Mouse (Mus musculus) lung, postnatal 0 days (tissue): ENCODE results near the gene Olfr285. TPM values are rescaled to one million over a fixed set of nuclear protein-coding genes. Genes with fewer than 3 reads are reported as not detected.

ENCODE experiments used
- ATAC-seq: fragments of 200-750 bp; cut with Nextera tagmentation; 2 replicates; pipeline ENCODE4 v1.8.0; 2017; ENCODE audit warnings: moderate library complexity
- DNase-seq: peaks from one replicate; pipeline ENCODE4 v3.0.0-alpha.2; 2016; ENCODE audit warnings: low spot score
- H3K27ac ChIP-seq: fragments of 300-500 bp; sonication (generic); 2 replicates; pipeline ENCODE4 v1.5.1; 2014; ENCODE audit warnings: antibody characterized with exemption, mild to moderate bottlenecking, low read length, mixed read lengths
- H3K27me3 ChIP-seq: fragments of 300-500 bp; sonication (generic); replicated peaks from 2 replicates; pipeline ENCODE4 v1.6.1; 2014; ENCODE audit warnings: low read length, mixed read lengths; ENCODE audit not compliant: insufficient read depth
- H3K36me3 ChIP-seq: fragments of 300-500 bp; sonication (generic); 2 replicates; pipeline ENCODE4 v1.6.1; 2014; ENCODE audit warnings: low read length, mixed read lengths; ENCODE audit not compliant: insufficient read depth
- H3K4me1 ChIP-seq: fragments of 300-500 bp; sonication (generic); 2 replicates; pipeline ENCODE4 v1.6.1; 2014; ENCODE audit warnings: antibody characterized with exemption, low read depth, low read length, mixed read lengths; ENCODE audit not compliant: insufficient read depth
- H3K4me2 ChIP-seq: fragments of 300-500 bp; sonication (generic); replicated peaks from 2 replicates; pipeline ENCODE4 v1.6.1; 2014; ENCODE audit warnings: low read depth, mild to moderate bottlenecking, low read length, moderate library complexity, mixed read lengths
- H3K4me3 ChIP-seq: fragments of 300-500 bp; sonication (generic); 2 replicates; pipeline ENCODE4 v1.5.1; 2014; ENCODE audit warnings: low read depth, low read length
- H3K9ac ChIP-seq: fragments of 300-500 bp; sonication (generic); replicated peaks from 2 replicates; pipeline ENCODE4 v1.6.1; 2014; ENCODE audit warnings: low read depth, mild to moderate bottlenecking
- H3K9me3 ChIP-seq: fragments of 300-500 bp; sonication (generic); 2 replicates; pipeline ENCODE4 v1.6.1; 2016; ENCODE audit warnings: low read length, mixed read lengths
- CTCF ChIP-seq: IDR thresholded peaks from 2 replicates; pipeline ENCODE4 v1.5.1; 2016; ENCODE audit warnings: antibody characterized with exemption, mild to moderate bottlenecking
- EP300 ChIP-seq: IDR thresholded peaks from 2 replicates; pipeline ENCODE4 v1.6.1; 2016; ENCODE audit warnings: antibody characterized with exemption, mild to moderate bottlenecking, control low read depth
- WGBS: fragments of 180-500 bp; shearing (Covaris S2); extraction: QIAGEN DNeasy Blood & Tissue Kit; methylation state at CpG from one replicate; pipeline ENCODE4 v1.1.7; 2014; 5-methylcytosine and 5-hydroxymethylcytosine counted together
- polyA plus RNA-seq: library from polyadenylated mRNA; unstranded; fragments of >200 nt; fragmentation: Nextera tagmentation; extraction: Ambion mirVana; gene quantifications from 2 replicates; pipeline ENCODE4 v1.2.1, GENCODE M21; 2015

The Olfr285 gene
- polyA plus RNA-seq, 1 experiment from 2014 or later, result not detected

DNA sequence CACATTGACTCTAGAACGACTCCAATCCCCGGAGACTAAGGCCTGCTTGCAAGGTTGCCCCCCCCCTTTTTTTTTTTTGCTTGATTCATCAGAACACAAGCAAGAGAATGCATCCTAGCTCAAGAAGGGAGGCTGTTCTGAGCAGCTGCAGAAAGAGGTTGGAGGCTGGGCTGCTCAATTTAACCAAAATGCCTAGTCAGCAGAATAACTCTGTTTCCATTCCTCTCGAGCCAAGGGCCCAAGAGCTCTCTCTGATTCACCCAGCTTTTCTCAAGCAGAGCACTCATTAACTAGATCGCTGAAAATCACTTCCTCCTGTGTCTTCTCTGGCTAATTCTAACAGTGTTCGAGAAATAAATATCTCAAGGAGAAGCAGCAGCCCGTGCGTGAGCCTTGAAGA, 30.7 kb downstream of the Olfr285 start:
- no peaks in the 10 kb centered on the region for H3K4me1 ChIP-seq
- DNase-seq (no peak), ATAC-seq (no peak)
- H3K9ac ChIP-seq, result no peak overlapping the region
- H3K4me3 ChIP-seq, result no peak overlapping the region
- no peaks in the 10 kb centered on the region for H3K9me3 ChIP-seq
- WGBS, result 70% methylated on average over 7 of the region's 7 CpGs
- TF ChIP-seq CTCF, result no peak
- no peak for TF ChIP-seq EP300
- no peak overlapping the region for H3K4me2 ChIP-seq
- H3K27me3 ChIP-seq, result no peaks in the 10 kb centered on the region
- no peaks in the 10 kb centered on the region for H3K36me3 ChIP-seq
- no peak overlapping the region for H3K27ac ChIP-seq

Other genes starting within 250 kb of the Olfr285 start
- gene Pfkm, start 224.8 kb downstream of the Olfr285 start, polyA plus RNA-seq, result 12.8 and 15.5 TPM in 2 replicates
- gene Senp1, start 223.6 kb downstream of the Olfr285 start, polyA plus RNA-seq, result 9.2 and 10.2 TPM in 2 replicates
- gene Asb8, start 151.7 kb downstream of the Olfr285 start, polyA plus RNA-seq, result 40.3 and 42.3 TPM in 2 replicates
- gene Ccdc184, start 150.2 kb downstream of the Olfr285 start, polyA plus RNA-seq, result 0.04 and 0.07 TPM in 2 replicates
- not detected in 2 replicates for gene Olfr288, start 121.8 kb downstream of the Olfr285 start, polyA plus RNA-seq
- gene Gm44579, start 96.4 kb downstream of the Olfr285 start, polyA plus RNA-seq, result not detected in 2 replicates
- not detected in 2 replicates for gene Olfr287, start 96.3 kb downstream of the Olfr285 start, polyA plus RNA-seq
- gene Olfr286, start 82.9 kb downstream of the Olfr285 start, polyA plus RNA-seq, result not detected in 2 replicates
- gene H1fnt, start 60.1 kb downstream of the Olfr285 start, polyA plus RNA-seq, result not detected in 2 replicates
- 0.93 and 1.3 TPM in 2 replicates for gene Zfp641, start 21.2 kb downstream of the Olfr285 start, polyA plus RNA-seq
- not detected in 2 replicates for gene Olfr284, start 23.6 kb upstream of the Olfr285 start, polyA plus RNA-seq
- gene Olfr283, start 63.6 kb upstream of the Olfr285 start, polyA plus RNA-seq, result not detected in 2 replicates
- gene Olfr282, start 113.9 kb upstream of the Olfr285 start, polyA plus RNA-seq, result not detected in 2 replicates
- not detected in 2 replicates for gene Olfr281, start 135.2 kb upstream of the Olfr285 start, polyA plus RNA-seq
- gene OR5BS1P, start 152.5 kb upstream of the Olfr285 start, polyA plus RNA-seq, result not detected in 2 replicates
- gene Lalba, start 165.4 kb upstream of the Olfr285 start, polyA plus RNA-seq, result 0.31 and 3.3 TPM in 2 replicates
- not detected in 2 replicates for gene Olfr279, start 175.0 kb upstream of the Olfr285 start, polyA plus RNA-seq
- 50.4 and 56.0 TPM in 2 replicates for gene Kansl2, start 216.9 kb upstream of the Olfr285 start, polyA plus RNA-seq